Mouse (Mus musculus): ENCODE results near the gene Clec16a.

The Clec16a gene

DNA sequence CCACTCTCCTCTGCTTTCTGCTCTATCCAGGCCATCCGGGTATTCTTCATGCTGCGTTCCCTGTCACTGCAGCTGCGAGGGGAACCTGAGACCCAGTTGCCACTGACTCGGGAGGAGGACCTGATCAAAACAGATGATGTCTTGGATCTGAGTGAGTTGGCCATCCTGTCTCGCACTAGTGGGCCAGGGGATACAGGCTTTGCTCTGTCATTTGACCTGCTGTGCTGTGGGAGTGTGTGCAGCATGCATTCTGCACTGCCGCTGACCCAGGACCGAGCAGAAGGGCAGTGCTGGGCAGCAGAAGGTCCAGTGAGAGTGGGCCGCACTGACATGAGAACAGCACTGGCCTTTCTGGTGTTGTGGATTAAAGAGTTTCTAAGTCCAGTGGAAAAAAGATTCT lies 99.6 kb downstream of the Clec16a start:
- DNase-seq (ENCODE audit: low spot score): no peak

DNA sequence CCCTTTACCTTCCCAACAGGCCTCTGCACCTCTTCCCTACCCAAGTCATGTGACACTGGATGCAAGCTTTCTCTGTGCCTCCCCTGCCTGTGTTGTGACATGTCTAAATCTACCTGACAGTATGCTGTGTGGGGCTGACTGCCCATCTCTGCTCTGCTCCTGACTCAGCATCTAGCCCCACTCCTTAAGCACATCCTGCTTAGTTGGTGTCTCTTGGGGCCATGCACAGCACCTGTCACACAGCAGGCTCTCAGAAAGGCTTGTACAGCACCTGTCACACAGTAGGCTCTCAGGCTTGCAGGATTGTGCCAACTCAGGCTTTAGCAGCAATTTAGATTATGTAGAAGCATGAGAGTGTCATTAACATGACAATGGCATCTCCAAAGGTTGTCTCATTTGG lies 106.7 kb downstream of the Clec16a start:
- DNase-seq (ENCODE audit: low spot score): no peak

DNA sequence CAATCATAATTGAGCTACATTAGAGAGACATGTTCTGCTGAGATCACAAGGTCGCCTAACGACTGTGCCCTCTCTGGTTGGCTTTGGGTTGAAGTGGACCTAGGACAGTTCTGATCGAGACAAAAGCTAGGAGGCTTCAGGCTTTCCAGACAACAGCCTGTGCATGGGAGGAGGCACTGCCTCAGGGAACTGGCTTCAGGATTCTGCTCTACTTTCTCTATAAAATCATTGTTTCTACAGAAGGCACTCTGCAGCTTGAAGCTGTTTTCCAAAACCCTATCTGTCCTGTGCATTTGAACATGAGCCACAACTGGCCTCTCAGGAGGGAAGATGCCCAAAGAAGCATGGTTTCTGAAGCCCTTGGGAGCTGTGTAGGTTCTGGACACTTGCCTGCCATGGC lies 107.8 kb downstream of the Clec16a start:
- no peak for DNase-seq (ENCODE audit: low spot score)

DNA sequence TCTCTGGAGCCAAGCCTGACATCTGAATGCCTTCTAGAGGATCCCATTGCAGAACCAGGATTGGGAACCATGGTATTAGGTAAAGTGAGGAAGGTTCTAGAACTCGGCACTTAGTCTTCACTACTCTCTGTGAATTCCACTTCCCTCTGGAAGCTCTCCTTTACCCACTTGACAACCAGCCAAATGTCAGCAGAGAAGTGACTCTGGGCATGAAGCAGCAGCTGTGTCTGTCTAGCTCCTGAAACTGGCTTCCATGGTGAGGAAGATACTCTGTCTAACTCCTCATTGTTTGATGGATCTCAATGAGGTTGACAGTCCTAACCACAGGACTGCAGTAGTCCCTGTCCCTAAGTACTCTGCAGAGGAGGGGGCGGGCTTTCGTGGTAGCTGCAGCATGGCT lies 110.1 kb downstream of the Clec16a start:
- no peak for DNase-seq (ENCODE audit: low spot score)

DNA sequence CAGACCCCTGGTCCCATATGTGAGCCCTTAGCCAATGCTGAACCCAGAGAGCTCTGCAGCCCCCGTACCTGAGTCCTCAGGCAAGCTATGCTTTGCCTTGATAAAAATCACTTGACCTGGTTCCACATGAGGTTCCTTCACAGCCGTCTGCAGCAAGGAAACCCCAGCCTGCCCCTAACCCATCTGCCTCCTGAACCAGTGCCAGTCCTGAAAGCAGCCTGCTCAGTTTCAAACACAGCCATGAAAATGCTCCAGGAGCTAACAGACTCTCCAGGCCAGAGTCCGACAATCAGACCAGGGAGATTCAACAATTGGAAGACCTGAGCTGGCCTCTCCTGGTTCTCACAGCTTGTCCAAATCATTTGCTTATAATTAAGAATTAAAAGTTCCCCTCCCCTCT lies 110.8 kb downstream of the Clec16a start:
- DNase-seq (ENCODE audit: low spot score): no peak

DNA sequence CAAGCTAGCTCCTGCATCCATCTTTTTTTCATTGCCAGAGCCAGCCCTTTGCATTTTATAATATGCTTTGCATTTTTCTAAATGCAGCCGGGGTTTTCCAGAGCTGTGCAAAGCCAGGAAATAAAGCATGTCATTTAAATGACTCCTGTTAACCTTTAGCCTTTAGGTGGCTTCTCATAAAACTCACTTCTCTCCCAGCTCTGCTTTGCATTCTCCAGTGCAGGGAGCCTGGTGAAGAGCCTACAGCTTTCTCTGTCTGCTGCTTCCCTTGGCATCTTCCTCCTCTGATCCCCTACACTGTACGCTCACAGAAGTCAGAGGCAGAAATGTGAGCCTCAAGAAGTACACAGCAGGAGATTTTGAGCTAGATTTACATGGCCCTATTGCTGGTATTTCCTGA lies 111.3 kb downstream of the Clec16a start:
- no peak for DNase-seq (ENCODE audit: low spot score)

- DNase-seq (ENCODE audit: low spot score): no peak
Observed at GRCm38 (mm10) chr16:10656939-10657338, 111.8 kb downstream of the Clec16a start.

- DNase-seq (ENCODE audit: low spot score): no peak
Observed at GRCm38 (mm10) chr16:10659211-10659610, 114.1 kb downstream of the Clec16a start.

DNA sequence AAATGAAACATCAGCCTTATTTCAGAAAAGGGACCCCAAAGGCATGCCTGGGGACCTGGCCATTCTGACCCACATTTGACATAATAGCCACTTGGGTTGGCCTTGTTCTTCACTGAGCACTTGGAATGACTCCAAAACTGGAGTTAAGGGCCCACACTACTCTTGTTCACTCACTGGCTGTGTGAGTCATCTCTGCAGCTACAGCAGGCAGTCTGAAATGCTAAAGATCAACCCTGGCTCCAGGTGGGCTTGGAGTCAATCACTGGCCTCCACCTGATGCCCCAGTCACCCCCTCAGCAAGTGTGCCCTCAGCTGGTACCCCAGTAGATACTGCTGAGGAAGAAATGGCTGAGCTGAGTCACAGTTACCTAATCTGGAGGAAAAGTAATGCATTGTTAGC lies 115.4 kb downstream of the Clec16a start:
- DNase-seq (ENCODE audit: low spot score): no peak

DNA sequence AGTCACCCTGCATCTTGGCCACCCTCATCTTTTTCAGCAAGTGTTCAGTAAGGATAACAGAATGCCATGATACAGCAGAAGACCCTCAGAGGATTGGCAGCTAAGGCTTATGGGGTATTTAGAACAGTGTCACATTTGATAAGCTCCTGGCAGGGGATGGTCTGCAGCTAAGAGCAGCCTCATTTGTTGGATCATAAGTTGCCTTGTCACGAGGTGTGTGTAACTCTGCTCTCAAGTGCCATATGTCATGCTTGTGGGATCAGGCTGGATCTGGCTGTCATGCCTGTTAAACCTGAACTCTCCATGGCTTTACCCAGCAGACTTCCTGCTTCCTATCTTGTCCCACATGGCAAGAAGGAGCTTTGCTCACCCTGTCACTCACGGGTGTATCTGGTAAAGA lies 116.2 kb downstream of the Clec16a start:
- no peak for DNase-seq (ENCODE audit: low spot score)

DNA sequence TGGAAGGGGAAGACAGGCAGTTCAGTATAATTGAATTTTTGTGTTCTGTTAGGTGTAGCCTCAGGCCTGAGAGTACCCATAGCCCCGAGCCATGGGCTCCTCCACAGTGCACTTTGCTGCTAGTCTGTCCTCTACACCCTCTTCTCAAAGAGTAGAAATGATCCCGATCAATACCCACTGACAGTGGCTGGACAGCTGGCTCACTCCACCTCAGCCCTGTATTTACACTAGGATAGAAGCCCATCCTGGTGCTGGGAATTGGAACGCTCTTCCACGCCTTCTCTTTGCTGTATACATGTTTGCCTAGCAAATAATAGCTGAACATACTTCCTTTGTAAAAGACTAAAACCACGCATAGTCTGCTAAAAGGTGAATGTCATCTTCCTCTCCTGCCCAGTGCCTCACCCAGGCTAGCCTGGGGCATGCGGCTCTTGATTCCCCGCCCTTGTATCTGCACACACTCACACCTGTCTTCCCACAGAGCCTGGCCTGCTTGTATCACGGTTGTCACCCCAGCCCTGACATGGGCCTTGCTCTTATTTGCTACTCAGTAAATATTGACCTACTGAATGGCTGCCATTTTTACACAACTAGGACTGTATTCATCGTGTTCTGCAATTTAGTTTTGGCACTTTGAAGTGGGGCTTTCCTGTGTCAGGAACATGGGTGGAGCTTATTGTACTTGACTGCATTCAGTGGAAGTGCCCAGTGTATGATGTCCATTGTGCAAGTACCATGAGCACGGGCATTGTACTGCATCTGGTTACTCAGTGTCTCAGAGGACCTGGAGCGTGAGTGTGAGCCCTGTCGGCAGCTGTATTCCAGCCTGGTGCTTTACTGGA lies 119.0 kb downstream of the Clec16a start:
- DNase-seq (ENCODE audit: low spot score): no peak

- DNase-seq (ENCODE audit: low spot score): no peak
Observed at GRCm38 (mm10) chr16:10664921-10665894, 120.1 kb downstream of the Clec16a start.

DNA sequence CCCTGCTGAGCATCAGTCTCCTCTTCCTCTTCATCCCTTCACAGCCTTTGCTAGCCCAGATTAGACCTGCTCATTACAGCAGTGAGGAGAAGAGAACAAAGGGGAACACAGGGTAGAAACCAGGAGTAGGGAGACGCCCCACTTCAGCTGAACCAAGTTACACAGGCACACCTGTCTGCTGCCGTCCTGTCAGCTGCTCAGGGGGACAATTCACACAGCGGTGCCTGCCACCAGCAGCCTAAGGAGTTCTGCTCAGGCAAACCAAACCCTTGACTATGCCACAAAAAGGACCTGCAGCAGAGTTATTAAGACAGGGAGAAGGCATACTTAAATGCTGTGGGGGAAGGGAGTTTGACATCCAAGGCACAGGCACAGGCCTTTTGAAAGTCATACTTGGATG lies 121.6 kb downstream of the Clec16a start:
- no peak for DNase-seq (ENCODE audit: low spot score)

- no peak for DNase-seq (ENCODE audit: low spot score)
Observed at GRCm38 (mm10) chr16:10668453-10668852, 123.3 kb downstream of the Clec16a start.

DNA sequence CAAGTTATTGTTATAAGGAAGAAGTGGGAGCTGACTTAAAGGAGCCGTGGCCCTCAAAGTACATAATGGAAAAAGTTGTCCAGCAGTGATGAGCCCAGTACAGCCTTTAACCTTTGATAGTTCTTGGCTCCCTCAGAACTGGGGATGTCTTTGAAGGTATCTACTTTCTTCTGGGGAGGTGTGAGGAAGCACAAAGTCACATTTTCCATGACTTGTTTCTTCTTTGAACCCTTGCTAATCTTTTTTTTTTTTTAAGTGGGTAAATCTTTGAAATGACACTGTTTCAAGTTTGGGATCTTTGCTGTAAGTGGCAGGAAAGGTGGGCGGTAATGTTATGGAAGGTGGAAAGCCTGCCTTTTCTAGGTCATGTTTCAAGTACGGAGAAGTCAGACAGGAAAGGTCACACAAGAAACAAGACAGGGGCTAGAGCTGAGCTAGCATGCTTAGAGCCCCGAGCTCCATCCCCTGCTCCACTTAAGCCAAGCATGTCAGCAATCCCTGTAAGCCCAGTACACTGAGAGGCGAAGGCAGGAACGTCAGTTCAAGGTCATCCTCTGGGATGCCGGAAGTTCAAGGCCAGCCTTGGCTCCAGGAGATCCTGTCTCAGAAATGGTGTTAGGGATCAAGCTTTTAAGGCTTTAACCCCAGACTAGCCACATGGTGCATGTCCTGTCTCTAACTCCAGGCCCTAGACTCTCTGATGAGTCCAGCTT lies 124.0 kb downstream of the Clec16a start:
- no peak for DNase-seq (ENCODE audit: low spot score)

- no peak for DNase-seq (ENCODE audit: low spot score)
Observed at GRCm38 (mm10) chr16:10669936-10670335, 124.8 kb downstream of the Clec16a start.

DNA sequence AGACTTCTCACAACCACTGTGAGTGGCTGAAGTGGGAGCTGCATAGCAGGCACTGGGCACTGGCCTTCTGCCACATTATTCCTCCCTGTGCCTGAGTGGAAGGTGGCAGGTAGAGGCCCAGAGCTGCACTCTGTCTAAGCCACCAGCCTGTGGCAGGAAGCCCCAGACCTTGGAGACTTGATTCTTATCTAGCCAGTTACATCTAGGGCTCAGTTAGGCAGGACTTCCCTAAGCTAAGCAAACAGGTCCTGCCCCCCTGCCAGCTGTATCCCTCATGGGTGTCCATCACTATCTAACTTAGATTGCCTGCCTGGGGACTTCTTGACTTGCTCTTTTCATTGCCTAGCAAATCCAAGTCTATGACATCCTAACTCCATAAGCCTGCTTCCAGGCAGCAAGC lies 127.4 kb downstream of the Clec16a start:
- no peak for DNase-seq (ENCODE audit: low spot score)

- DNase-seq (ENCODE audit: low spot score): no peak
Observed at GRCm38 (mm10) chr16:10674020-10674419, 128.9 kb downstream of the Clec16a start.

DNA sequence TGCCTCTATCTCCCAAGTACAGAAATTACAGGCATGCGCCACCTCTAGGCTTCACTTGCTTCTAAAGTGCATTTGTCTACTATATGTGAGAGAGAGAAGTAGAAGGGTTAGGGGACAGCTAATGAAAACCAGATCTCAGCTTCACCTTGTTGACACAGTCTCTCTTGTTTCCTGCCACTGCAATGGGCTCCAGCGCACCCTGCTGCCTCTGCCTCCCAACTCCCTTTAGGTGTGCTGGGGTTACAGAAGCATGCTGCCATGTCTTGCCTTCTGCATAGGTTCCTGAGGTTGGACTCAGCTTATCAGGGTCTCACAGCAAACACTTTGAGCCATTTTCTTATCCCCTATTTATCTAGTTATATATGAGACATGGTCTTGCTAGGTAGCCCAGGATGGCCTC lies 129.8 kb downstream of the Clec16a start:
- DNase-seq (ENCODE audit: low spot score): no peak

DNA sequence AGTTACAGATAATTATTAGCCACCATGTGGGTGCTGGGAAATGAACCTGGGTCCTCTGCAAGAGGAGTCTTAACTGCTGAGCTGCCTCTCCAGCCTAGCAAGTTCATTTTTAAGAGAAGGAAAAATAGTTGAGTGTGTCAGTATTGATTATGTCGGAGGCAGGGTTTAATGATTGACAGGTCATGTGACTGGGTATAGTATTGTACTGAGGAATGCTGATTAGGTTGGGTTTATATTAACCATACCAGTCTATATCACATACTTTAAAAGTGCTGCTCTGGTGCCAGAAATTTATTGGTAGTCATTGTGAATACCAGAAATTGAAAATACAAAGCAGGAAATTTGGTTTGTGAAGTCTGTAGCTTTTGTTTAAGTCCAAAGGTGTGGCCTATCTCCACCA lies 130.5 kb downstream of the Clec16a start:
- DNase-seq (ENCODE audit: low spot score): no peak

DNA sequence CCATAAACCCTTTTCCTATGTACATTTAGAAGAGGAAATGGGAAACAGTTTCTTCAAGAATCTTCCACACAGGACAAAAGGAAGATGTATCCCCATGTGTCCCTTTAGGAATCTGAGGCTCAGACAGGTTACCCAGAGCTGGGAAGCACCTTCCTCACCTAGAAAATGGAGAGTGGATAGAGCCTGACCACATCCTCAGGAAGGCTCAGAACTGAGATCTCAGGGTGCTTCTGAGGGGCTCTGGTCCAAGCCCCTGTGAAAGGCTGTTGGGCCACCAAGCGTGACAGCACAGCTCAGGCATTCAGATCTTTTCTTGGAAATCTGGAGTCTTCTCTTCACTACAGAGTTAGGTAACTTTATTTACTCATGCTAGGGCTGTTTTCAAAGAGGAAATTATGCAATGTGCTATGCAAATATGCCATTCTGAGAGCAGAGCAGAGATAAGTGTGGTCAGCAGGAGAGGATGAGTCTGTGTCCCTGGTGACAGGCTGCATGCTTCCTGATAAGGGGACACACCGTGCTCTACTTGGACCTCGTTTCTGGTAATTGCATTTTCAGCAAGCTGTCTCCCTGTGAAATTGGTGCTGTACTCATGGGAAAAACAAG lies 131.4 kb downstream of the Clec16a start:
- no peak for DNase-seq (ENCODE audit: low spot score)

DNA sequence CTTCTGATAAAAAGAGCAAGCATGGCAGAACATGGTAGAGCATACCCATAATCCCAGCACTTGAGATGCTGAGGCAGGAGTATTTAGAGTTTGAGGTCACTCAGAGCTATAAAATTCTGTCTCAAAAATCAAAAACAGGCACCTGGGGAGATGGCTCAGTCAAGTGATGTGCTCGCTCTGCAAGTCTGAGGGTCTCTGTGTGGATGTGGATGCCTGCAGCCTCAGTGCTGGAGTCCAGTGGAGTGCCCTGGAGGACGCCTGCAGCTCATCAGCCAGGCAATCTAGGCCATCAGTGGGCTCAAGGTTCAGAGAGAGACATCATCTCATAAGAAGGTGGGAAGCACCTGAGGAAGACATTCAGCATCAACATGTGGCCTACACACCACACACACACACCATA lies 137.4 kb downstream of the Clec16a start:
- no peak for DNase-seq (ENCODE audit: low spot score)

All from layer of hippocampus, adult 9-10 months (tissue).